Mouse (Mus musculus) lung, embryonic 16.5 days (tissue): ENCODE measurements around the gene Scgb3a1. TPM values are rescaled to one million over a fixed set of nuclear protein-coding genes. Genes with fewer than 3 reads are reported as not detected.
A peak's percentile ranks its signal among the peaks of the same experiment; 100 is the strongest.

Experiments used
- ATAC-seq: fragments of 200-750 bp; cut with Nextera tagmentation; 2 replicates; pipeline ENCODE4 v1.8.0; 2017; ENCODE audit warnings: low read depth, mild to moderate bottlenecking, moderate library complexity
- H3K27ac ChIP-seq: fragments of 300-500 bp; sonication (generic); 2 replicates; pipeline ENCODE4 v1.5.1; 2014; ENCODE audit warnings: mild to moderate bottlenecking, control low read depth, low read length
- H3K27me3 ChIP-seq: fragments of 300-500 bp; sonication (generic); 2 replicates; pipeline ENCODE4 v1.6.1; 2014; ENCODE audit warnings: low read depth, low read length, mixed read lengths; ENCODE audit not compliant: control insufficient read depth, insufficient read depth
- H3K36me3 ChIP-seq: fragments of 300-500 bp; sonication (generic); 2 replicates; pipeline ENCODE4 v1.6.1; 2014; ENCODE audit warnings: low read length; ENCODE audit not compliant: control insufficient read depth, insufficient read depth
- H3K4me1 ChIP-seq: fragments of 300-500 bp; sonication (generic); replicated peaks from 2 replicates; pipeline ENCODE4 v1.6.1; 2014; ENCODE audit warnings: low read length, mixed read lengths; ENCODE audit not compliant: control insufficient read depth, insufficient read depth
- H3K4me2 ChIP-seq: fragments of 300-500 bp; sonication (generic); 2 replicates; pipeline ENCODE4 v1.6.1; 2014; ENCODE audit warnings: low read depth, low read length, control low read depth
- H3K4me3 ChIP-seq: fragments of 300-500 bp; sonication (generic); 2 replicates; pipeline ENCODE4 v1.5.1; 2014; ENCODE audit warnings: mild to moderate bottlenecking, low read length, control low read depth
- H3K9ac ChIP-seq: fragments of 300-500 bp; sonication (generic); 2 replicates; pipeline ENCODE4 v1.6.1; 2014; ENCODE audit warnings: low read length, control low read depth
- H3K9me3 ChIP-seq: fragments of 300-500 bp; sonication (generic); 2 replicates; pipeline ENCODE4 v1.6.1; 2016; ENCODE audit warnings: low read length; ENCODE audit not compliant: control insufficient read depth
- WGBS: fragments of 180-500 bp; shearing (Covaris S2); extraction: QIAGEN DNeasy Blood & Tissue Kit; methylation state at CpG from one replicate; pipeline ENCODE4 v1.1.7; 2014; 5-methylcytosine and 5-hydroxymethylcytosine counted together
- polyA plus RNA-seq: library from polyadenylated mRNA; unstranded; fragments of >200 nt; fragmentation: Nextera tagmentation; extraction: Ambion mirVana; gene quantifications from 2 replicates; pipeline ENCODE4 v1.2.1, GENCODE M21; 2015

The Scgb3a1 gene
- 3.1 and 12.6 TPM in 2 replicates for polyA plus RNA-seq

- Histone ChIP-seq H3K36me3 (no peaks in the 10 kb centered on the region), H3K9me3 (no peaks in the 10 kb centered on the region), H3K27ac (no peak within 1 kb of the TSS), H3K4me3 (no peak within 1 kb of the TSS), H3K4me1 (no peaks in the 10 kb centered on the region; the same call in 1 of the 2 replicates), H3K27me3 (no peaks in the 10 kb centered on the region), H3K9ac (no peak within 1 kb of the TSS), H3K4me2 (no peak within 1 kb of the TSS)
- no peak for ATAC-seq
- 60% methylated on average over 5 of the region's 5 CpGs for WGBS
Measured at GRCm38 (mm10) chr11:49663310-49663709, at the start of gene Scgb3a1. TSS of gene Scgb3a1 (plus strand) at chr11:49663610.

- Histone ChIP-seq H3K4me2 (no peak overlapping the region), H3K4me1 (no peaks in the 10 kb centered on the region), H3K27me3 (peaks cover 5% of the 10 kb centered on the region; the same call in 1 of the 2 replicates), H3K9ac (no peak overlapping the region), H3K9me3 (no peaks in the 10 kb centered on the region), H3K4me3 (no peak overlapping the region), H3K36me3 (no peaks in the 10 kb centered on the region), H3K27ac (no peak overlapping the region)
- 78% methylated on average over 10 of the region's 10 CpGs for WGBS
- ATAC-seq: no peak
Measured at GRCm38 (mm10) chr11:49615856-49616725, 47.3 kb upstream of the Scgb3a1 start.

GRCm38 (mm10) chr11:49618476-49618875, 44.9 kb upstream of the Scgb3a1 start:
- Histone ChIP-seq H3K9ac (no peak overlapping the region), H3K4me2 (no peak overlapping the region), H3K27ac (no peak overlapping the region), H3K36me3 (no peaks in the 10 kb centered on the region), H3K4me3 (no peak overlapping the region), H3K9me3 (no peaks in the 10 kb centered on the region), H3K27me3 (no peaks in the 10 kb centered on the region; the same call in 1 of the 2 replicates), H3K4me1 (no peaks in the 10 kb centered on the region)
- no peak for ATAC-seq
- WGBS: 62% methylated on average over 8 of the region's 8 CpGs

GRCm38 (mm10) chr11:49621953-49622352, 41.5 kb upstream of the Scgb3a1 start:
- Histone ChIP-seq H3K4me2 (no peak overlapping the region), H3K9ac (no peak overlapping the region), H3K27ac (no peak overlapping the region), H3K36me3 (no peaks in the 10 kb centered on the region), H3K27me3 (no peaks in the 10 kb centered on the region), H3K4me1 (no peaks in the 10 kb centered on the region), H3K4me3 (no peak overlapping the region), H3K9me3 (no peaks in the 10 kb centered on the region)
- WGBS: 74% methylated on average over 5 of the region's 5 CpGs
- no peak for ATAC-seq

GRCm38 (mm10) chr11:49624156-49624555, 39.3 kb upstream of the Scgb3a1 start:
- 84% methylated on average over 3 of the region's 3 CpGs for WGBS
- ATAC-seq: no peak

GRCm38 (mm10) chr11:49625863-49626262, 37.5 kb upstream of the Scgb3a1 start:
- Histone ChIP-seq H3K9me3 (no peaks in the 10 kb centered on the region), H3K4me1 (no peaks in the 10 kb centered on the region), H3K9ac (no peak overlapping the region), H3K4me2 (no peak overlapping the region), H3K4me3 (no peak overlapping the region), H3K27me3 (no peaks in the 10 kb centered on the region), H3K36me3 (no peaks in the 10 kb centered on the region), H3K27ac (no peak overlapping the region)
- no peak for ATAC-seq
- WGBS: 65% methylated on average over 15 of the region's 15 CpGs

More at GRCm38 (mm10) chr11:49624156-49624555, 39.3 kb upstream of the Scgb3a1 start:
- H3K27ac ChIP-seq: no peak overlapping the region
- H3K9me3 ChIP-seq: no peaks in the 10 kb centered on the region
- H3K36me3 ChIP-seq: no peaks in the 10 kb centered on the region
- H3K4me2 ChIP-seq: no peak overlapping the region
- no peak overlapping the region for H3K9ac ChIP-seq
- no peak overlapping the region for H3K4me3 ChIP-seq
- H3K27me3 ChIP-seq: no peaks in the 10 kb centered on the region
- no peaks in the 10 kb centered on the region for H3K4me1 ChIP-seq

- no peaks in the 10 kb centered on the region for H3K27me3 ChIP-seq
- H3K4me2 ChIP-seq: no peak overlapping the region
- no peak overlapping the region for H3K27ac ChIP-seq
- no peak overlapping the region for H3K4me3 ChIP-seq
- ATAC-seq: no peak
- H3K4me1 ChIP-seq: no peaks in the 10 kb centered on the region
- H3K9me3 ChIP-seq: no peaks in the 10 kb centered on the region
- H3K36me3 ChIP-seq: no peaks in the 10 kb centered on the region
- no peak overlapping the region for H3K9ac ChIP-seq
- WGBS: 73% methylated on average over 8 of the region's 8 CpGs
Measured at GRCm38 (mm10) chr11:49626748-49627147, 36.7 kb upstream of the Scgb3a1 start.

- Histone ChIP-seq H3K9ac (no peak overlapping the region), H3K27me3 (peaks cover 34% of the 10 kb centered on the region), H3K4me1 (no peaks in the 10 kb centered on the region), H3K9me3 (no peaks in the 10 kb centered on the region), H3K36me3 (no peaks in the 10 kb centered on the region), H3K27ac (peak overlapping the region; percentile 52; the same call in 1 of the 2 replicates), H3K4me3 (no peak overlapping the region), H3K4me2 (no peak overlapping the region)
- ATAC-seq: no peak
- WGBS: 17% methylated on average over 3 of the region's 3 CpGs
Measured at GRCm38 (mm10) chr11:49631154-49631553, 32.3 kb upstream of the Scgb3a1 start.

GRCm38 (mm10) chr11:49632256-49632655, 31.2 kb upstream of the Scgb3a1 start:
- no peaks in the 10 kb centered on the region for H3K36me3 ChIP-seq
- H3K4me3 ChIP-seq: no peak overlapping the region
- no peaks in the 10 kb centered on the region for H3K9me3 ChIP-seq
- 44% methylated on average over 2 of the region's 2 CpGs for WGBS
- peak overlapping the region; percentile 55 for H3K27ac ChIP-seq
- H3K9ac ChIP-seq: no peak overlapping the region
- no peak overlapping the region for H3K4me2 ChIP-seq
- no peaks in the 10 kb centered on the region for H3K4me1 ChIP-seq
- peak; percentile 53 for ATAC-seq
- peaks cover 44% of the 10 kb centered on the region for H3K27me3 ChIP-seq
